Mouse (Mus musculus) heart, postnatal 0 days (tissue): ENCODE results near the gene Igf1r.

Experiments used
- CTCF ChIP-seq: IDR thresholded peaks from 2 replicates; pipeline ENCODE4 v1.5.1; 2016; ENCODE audit warnings: antibody characterized with exemption, control low read depth, low read depth
- EP300 ChIP-seq: IDR thresholded peaks from 2 replicates; pipeline ENCODE4 v1.6.1; 2016; ENCODE audit warnings: antibody characterized with exemption, low read depth

GRCm38 (mm10) chr7:68148297-68149048, 195.8 kb downstream of the Igf1r start:
- no peak for TF ChIP-seq CTCF
- TF ChIP-seq EP300, result no peak
